Mouse (Mus musculus) gastrocnemius, postnatal 14 days (tissue): ENCODE results near the gene Fkbp5. TPM values are rescaled to one million over a fixed set of nuclear protein-coding genes. Genes with fewer than 3 reads are reported as not detected.
"Not testable (repeated sequence)": the region's sequence is repeated elsewhere in the genome, so short reads cannot be mapped to it uniquely, and the experiment has no call there.

Experiments used
- DNase-seq: peaks from one replicate; pipeline ENCODE4 v3.0.0; 2021; ENCODE audit warnings: mixed read lengths
- intact Hi-C: fragments of 180-260 bp; cut with DNase I; formaldehyde crosslinking; loops from one replicate; pipeline ENCODE4 v1.15.1; 2025; ENCODE audit warnings: low total_unique reads
- long read RNA-seq, 2 experiments: library from polyadenylated mRNA; stranded (forward); transcript quantifications; one replicate each; pipeline ENCODE4 v2.0.0; 2021
- total RNA-seq, 2 experiments: library from RNA; stranded (reverse); gene quantifications; 2 replicates each; pipeline ENCODE4 v1.2.3; 2021

The Fkbp5 gene
- 100 to 1,000 TPM in 1 of 2 experiments, 1 to 10 TPM in 1; 9.2 to 104 TPM for total RNA-seq
- long read RNA-seq, experiment 1, transcript Fkbp5-201 (11 exons, 3,543 nt): major isoform, 18 of 39 reads
- long read RNA-seq, experiment 1, partial matches to known transcripts: 4 of 39 reads
- long read RNA-seq, experiment 1, other reads (novel, unspliced or antisense): 17 of 39 reads
- long read RNA-seq, experiment 2, transcript Fkbp5-201 (11 exons, 3,543 nt): major isoform, 5 of 13 reads
- long read RNA-seq, experiment 2, partial matches to known transcripts: 4 of 13 reads
- long read RNA-seq, experiment 2, other reads (novel, unspliced or antisense): 4 of 13 reads

- intact Hi-C loops: no loop called here
- DNase-seq: peak; percentile 84
Measured at GRCm38 (mm10) chr17:28517441-28517955, at the start of gene Fkbp5. Gene Fkbp5, minus strand, starts transcription at chr17:28517527.

DNA sequence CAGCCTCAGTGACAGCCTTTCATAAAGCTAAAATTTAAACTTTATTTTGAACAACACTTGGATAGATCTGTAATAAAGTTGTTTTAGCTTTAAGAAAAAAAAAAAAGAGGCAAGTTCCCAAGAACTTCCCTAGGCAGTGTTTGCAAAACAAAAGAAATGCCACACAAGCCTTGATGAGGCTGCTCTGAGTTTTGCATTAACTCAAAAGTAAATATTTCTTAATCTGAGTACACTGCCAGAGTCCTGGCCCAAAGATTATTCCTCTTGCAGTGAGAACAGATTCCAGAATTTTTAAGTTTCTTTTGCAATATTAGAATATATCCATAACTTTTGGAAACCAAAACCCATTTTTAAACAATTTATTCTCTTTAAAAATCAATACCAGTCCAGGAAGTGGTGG lies 47.9 kb upstream of the Fkbp5 start:
- intact Hi-C loops: no loop called here
- DNase-seq: no peak

DNA sequence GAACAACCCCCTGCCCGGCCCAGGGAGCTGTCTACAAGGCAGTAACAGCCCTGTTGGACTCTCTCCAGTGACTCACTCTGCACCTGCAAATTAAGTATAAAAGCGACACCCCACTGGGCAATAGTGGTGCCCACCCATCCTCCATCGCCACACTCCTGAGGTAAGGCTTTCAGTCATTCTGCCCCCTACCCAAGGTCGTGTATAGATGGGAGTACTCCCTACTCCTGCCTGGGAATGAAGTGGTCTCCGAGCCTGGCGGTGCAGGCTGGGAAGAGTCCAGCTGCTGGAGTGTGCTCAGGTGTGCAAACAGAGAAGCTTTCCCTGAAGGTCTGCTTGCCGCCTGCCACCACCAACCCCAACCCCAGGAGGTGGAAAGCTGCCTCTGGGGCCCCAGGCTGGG lies 44.3 kb upstream of the Fkbp5 start:
- intact Hi-C loops: no loop called here
- no peak for DNase-seq

DNA sequence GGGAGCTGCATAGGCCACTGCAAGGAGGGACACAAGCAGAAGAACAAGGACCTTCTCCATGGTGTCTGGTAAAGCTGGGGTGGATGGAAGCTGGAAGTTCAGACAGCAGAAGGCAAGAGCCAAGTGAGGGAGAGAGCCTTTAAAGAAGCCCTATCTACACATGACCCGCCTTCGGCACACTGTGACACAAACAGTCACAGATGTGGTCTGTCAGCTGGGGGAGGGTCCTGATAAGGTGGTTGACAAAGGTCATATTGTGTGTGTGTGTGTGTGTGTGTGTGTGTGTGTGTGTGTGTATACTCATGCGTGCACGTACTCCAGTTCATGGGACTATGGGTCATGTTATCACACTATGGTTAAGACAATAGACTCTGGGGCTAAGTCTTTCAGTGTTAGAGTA lies 43.3 kb upstream of the Fkbp5 start, which contains the start of gene Clps:
Gene Clps, minus strand, starts transcription at position 169 of the 400 bp plus-strand sequence.
- intact Hi-C loops: no loop called here
- no peak for DNase-seq

- DNase-seq: no peak
- intact Hi-C loops: no loop called here
Measured at GRCm38 (mm10) chr17:28557772-28558171, 40.4 kb upstream of the Fkbp5 start.

- DNase-seq: no peak
- intact Hi-C loops: no loop called here
Measured at GRCm38 (mm10) chr17:28556635-28557396, 39.5 kb upstream of the Fkbp5 start.

GRCm38 (mm10) chr17:28554021-28554420 lies 36.7 kb upstream of the Fkbp5 start:
- intact Hi-C loops: not testable (repeated sequence)

GRCm38 (mm10) chr17:28553040-28553793 lies 35.9 kb upstream of the Fkbp5 start:
- intact Hi-C loops: no loop called here
- DNase-seq: peak; percentile 60

More at GRCm38 (mm10) chr17:28554021-28554420, 36.7 kb upstream of the Fkbp5 start:
- not testable (repeated sequence) for DNase-seq

DNA sequence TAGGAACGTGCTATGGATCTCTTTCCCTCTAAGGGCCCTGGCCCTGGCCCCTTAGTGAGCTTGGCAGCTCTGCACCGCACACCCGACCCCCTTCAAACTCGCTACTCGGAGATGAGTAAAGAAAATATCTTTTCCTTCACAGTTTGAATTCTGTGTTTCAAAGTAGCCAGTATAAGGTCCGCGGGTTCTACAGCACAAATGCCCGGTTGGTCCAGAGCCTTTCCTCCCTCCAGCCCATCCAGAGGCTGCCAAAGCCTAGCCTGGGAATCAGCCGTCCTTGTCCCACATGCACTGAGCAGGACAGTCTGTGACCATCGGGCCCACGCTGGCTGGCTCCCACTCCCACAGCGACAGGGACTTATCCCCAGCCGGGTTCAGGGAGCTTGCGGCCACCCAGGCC lies 31.8 kb upstream of the Fkbp5 start, which contains the start of gene Clpsl2:
Gene Clpsl2, plus strand, starts transcription at position 301 of the 400 bp plus-strand sequence.
- no peak for DNase-seq
- intact Hi-C loops: no loop called here

DNA sequence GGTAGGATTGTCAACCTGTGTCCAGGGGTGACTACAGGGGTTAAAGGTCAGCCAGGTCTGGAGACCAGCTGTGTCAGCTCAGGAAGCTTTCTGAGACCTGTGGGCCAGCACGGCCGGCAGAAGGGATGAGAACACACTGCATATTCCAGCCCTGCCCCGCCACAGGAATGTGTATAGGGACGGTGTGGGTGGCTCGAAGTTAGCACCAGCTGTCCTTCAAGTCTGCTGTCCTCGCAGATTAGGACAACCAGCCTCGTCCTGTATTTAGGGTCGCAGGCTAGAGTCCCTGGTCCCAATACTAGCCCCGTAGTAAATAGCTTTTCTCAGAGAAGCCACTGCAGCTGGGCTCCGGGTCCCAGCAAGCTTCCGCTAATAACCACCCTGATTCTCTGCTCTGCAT lies 31.2 kb upstream of the Fkbp5 start:
- DNase-seq: no peak
- intact Hi-C loops: no loop called here

DNA sequence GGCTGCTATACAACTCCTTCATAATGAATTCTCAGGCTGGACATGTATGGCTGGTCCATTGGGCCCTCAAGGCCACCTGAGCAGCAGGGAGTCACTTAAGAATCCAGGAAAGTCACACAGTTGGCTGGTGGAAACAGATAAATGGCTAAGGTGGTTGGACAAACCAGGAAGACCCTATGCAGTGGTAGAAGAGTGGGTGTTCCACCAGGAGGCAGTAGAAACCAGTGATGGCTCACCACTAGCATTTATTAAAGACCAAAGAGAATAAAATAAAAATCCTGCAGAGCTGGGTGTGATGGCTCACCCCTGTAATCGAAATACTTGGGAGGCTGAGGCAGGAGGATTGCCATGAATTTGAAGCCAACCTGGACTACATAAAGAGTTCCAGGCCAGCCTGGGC lies 29.6 kb upstream of the Fkbp5 start:
- DNase-seq: no peak
- intact Hi-C loops: no loop called here

DNA sequence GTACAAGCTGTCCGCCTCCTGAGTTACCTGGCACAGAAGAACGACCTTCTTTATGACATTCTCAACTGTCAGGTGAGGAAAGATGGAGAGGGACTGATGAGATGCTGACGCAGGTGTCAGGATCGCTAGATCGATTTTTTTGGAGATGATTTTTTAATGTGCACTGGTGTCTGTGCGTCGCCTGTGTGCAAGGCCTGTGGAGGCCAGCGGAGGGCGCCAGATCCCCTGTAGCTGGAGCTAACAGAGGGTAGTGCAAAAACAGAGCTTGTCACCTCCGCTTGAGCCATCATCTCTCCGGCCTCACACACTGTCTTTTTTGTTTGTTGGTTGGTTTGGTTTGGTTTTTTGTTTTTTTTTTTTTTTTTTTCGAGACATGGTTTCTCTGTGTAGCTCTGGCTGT lies 20.6 kb upstream of the Fkbp5 start:
- intact Hi-C loops: no loop called here
- DNase-seq: no peak

DNA sequence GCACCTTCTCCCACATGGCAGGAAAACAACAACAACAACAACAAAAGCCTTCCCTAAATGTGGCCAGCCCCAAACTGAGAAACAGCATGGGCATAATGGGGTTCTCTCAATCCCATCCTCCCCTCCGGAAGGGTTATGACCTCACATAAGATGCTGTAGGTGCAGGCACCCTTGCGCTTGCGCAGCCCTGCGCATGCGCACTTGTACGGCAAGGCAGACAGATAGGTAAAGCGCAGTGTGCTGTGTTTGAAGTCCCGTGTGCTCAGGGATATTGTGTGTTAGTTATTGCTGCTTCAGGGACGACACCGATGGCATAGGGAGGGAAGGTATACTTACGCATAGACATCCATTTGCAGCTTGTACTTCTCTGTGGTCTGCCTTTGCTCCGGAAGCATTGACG lies 16.0 kb upstream of the Fkbp5 start:
- intact Hi-C loops: no loop called here
- DNase-seq: no peak

GRCm38 (mm10) chr17:28532557-28532956 lies 15.2 kb upstream of the Fkbp5 start:
- intact Hi-C loops: no loop called here
- no peak for DNase-seq

GRCm38 (mm10) chr17:28531946-28532345 lies 14.6 kb upstream of the Fkbp5 start:
- DNase-seq: no peak
- intact Hi-C loops: no loop called here

DNA sequence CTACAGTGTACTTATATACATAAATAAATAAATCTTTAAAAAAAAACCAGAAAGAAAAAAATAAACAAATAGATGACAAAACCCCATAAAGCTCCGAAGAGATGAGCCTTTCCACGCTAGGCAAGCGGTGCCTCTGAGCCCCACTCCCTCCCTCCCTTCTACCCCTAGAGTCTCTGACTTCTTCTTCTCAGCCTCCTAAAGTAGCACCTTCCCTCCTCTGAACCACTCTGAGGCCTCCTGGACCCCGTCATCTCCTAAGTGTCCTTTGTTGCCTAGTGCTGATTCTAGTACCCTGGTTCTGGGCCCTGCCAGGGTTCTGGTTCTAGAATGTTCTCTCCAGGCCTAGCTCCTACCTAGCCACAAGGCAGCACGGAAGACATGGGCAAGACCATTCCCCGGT lies 13.2 kb upstream of the Fkbp5 start, which contains the start of gene Armc12:
Gene Armc12, plus strand, starts transcription at position 301 of the 400 bp plus-strand sequence.
- intact Hi-C loops: no loop called here
- DNase-seq: no peak

DNA sequence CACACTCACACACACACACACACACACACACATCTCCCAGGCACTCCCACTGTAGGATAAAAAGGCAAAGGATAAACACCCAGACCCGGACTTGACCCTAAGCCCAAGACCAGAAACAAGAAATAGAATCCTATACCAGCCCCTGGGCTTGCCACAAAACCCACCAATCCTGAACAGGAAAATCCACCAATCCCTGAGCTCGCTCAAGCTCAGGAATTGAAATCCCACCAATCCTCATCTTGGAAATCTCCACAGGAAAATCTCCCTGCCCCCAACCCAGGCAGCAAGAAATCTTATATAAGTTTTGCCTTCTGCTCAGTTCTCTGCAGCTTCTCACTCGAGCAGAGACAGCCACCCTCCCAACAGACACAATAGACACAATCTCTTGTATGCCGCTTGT lies 11.8 kb upstream of the Fkbp5 start:
- intact Hi-C loops: loop anchor here (5.0 kb wide), 2 partner anchors 122 to 142 kb away; no protein-coding TSS in a partner anchor
- no peak for DNase-seq

DNA sequence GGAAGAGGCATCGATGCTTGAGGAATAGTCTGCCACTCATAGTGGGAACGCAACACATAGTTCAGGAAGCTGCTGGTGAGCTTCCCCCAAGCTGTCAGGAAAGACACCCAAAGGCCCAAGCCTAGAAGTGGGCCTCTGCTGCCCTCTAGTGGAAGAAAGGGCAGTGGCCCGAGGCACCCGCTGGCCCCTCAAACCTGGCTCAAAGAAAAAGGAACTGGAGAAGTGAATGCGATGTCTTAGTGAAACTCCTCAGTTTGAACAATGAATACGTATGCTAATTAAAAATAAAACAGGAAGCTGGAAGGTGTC lies 10.7 kb upstream of the Fkbp5 start:
- intact Hi-C loops: loop anchor here (5.0 kb wide), 2 partner anchors 121 to 141 kb away; no protein-coding TSS in a partner anchor
- DNase-seq: peak; percentile 82

- intact Hi-C loops: loop anchor here (5.0 kb wide), 2 partner anchors 120 to 140 kb away; no protein-coding TSS in a partner anchor
- DNase-seq: no peak
Measured at GRCm38 (mm10) chr17:28527184-28528042, 10.1 kb upstream of the Fkbp5 start.
